25 mouse cellular contexts compared by ENCODE assay signal in genomic region chr5:136300880-136301279, GRCm38 (mm10). TPM values are rescaled to one million over a fixed set of nuclear protein-coding genes. Genes with fewer than 3 reads are reported as not detected.
DNase-seq lines count a peak whose midpoint lies in the region; ATAC-seq and TF ChIP-seq lines count a peak whose summit lies in the region.
"Had no signal": no experiment of that assay in that cellular context is flagged by ENCODE, and none has a peak within 500 bp of the region (broad histone marks: within the 10 kb centered on the region; RNA-seq: fewer than 3 reads in every experiment).

No protein-coding gene starts in this region.

- TF ChIP-seq EP300 in stomach, postnatal 0 days (optimal IDR thresholded peaks at IDR 0.05): no peak

- 83% methylated on average over 6 of the region's 6 CpGs for WGBS in embryonic facial prominence, embryonic 14.5 days
- 89% methylated on average over 6 of the region's 6 CpGs for WGBS in embryonic facial prominence, embryonic 10.5 days
- WGBS in kidney, embryonic 16.5 days: 95% methylated on average over 6 of the region's 6 CpGs
- WGBS in stomach, postnatal 0 days: 87% methylated on average over 6 of the region's 6 CpGs

- no peak for TF ChIP-seq POLR2A in testis, adult 2 months (IDR thresholded peaks at IDR 0.05; ENCODE audit: control insufficient read depth, low read depth, low read length)
- no peak for TF ChIP-seq POLR2A in myocyte (IDR thresholded peaks at IDR 0.05; ENCODE audit: insufficient read length, low read depth)

- peak; percentile 68 for DNase-seq in embryonic facial prominence, embryonic 14.5 days (ENCODE audit: low spot score)
- DNase-seq in embryonic facial prominence, embryonic 10.5 days (ENCODE audit: low spot score): no peak
- no peak for DNase-seq in testis, postnatal 14 days (ENCODE audit: low spot score)
- DNase-seq in stomach, postnatal 0 days (ENCODE audit: low spot score): no peak
- DNase-seq: adrenal gland, postnatal 10 days; adrenal gland, postnatal 36 days; cerebellum, adult 18-20 months; cerebellum, adult 9-10 months; cerebellum, postnatal 14 days; gastrocnemius, postnatal 10 days; gastrocnemius, postnatal 36 days; heart, adult 2 months; heart, postnatal 14 days; heart, postnatal 4 days had no signal

- peaks cover 40% of the 10 kb centered on the region; the same call in 1 of the 2 replicates for H3K36me3 ChIP-seq in embryonic facial prominence, embryonic 14.5 days (ENCODE audit: control insufficient read depth, insufficient read depth, low read length)
- peaks cover 98% of the 10 kb centered on the region for H3K36me3 ChIP-seq in embryonic facial prominence, embryonic 10.5 days (replicated peaks)
- H3K36me3 ChIP-seq in testis, adult 2 months (ENCODE audit: control insufficient read depth, insufficient read depth, low read length): peaks cover 1% of the 10 kb centered on the region
- H3K36me3 ChIP-seq in myocyte (ENCODE audit: control insufficient read depth, insufficient read depth): peaks cover 14% of the 10 kb centered on the region
- peaks cover 57% of the 10 kb centered on the region for H3K36me3 ChIP-seq in kidney, embryonic 16.5 days (ENCODE audit: insufficient read depth, low read length)
- peaks cover 7% of the 10 kb centered on the region; the same call in 1 of the 2 replicates for H3K36me3 ChIP-seq in stomach, postnatal 0 days (ENCODE audit: control insufficient read depth, insufficient read depth, low read length)

- no peak overlapping the region for H3K4me2 ChIP-seq in embryonic facial prominence, embryonic 14.5 days (ENCODE audit: low read depth, low read length)
- H3K4me2 ChIP-seq in myocyte (ENCODE audit: low read depth): no peak overlapping the region
- no peak overlapping the region for H3K4me2 ChIP-seq in kidney, embryonic 16.5 days (replicated peaks; ENCODE audit: low read depth, low read length)
- H3K4me2 ChIP-seq in stomach, postnatal 0 days (replicated peaks; ENCODE audit: low read depth): no peak overlapping the region
- H3K4me2 ChIP-seq: embryonic facial prominence, embryonic 12.5 days; forebrain, embryonic 13.5 days; heart, embryonic 13.5 days; hindbrain, embryonic 14.5 days had no signal

- no peaks in the 10 kb centered on the region for H3K79me2 ChIP-seq in myocyte (ENCODE audit: control insufficient read depth, insufficient read depth)

- peak; percentile 84; the same call in 1 of the 2 replicates for ATAC-seq in embryonic facial prominence, embryonic 14.5 days (ENCODE audit: low read depth)
- ATAC-seq in kidney, embryonic 16.5 days (ENCODE audit: low FRiP score, low TSS enrichment): no peak
- no peak for ATAC-seq in stomach, postnatal 0 days (ENCODE audit: low FRiP score, low TSS enrichment)
- ATAC-seq: forebrain, embryonic 13.5 days; forebrain, embryonic 16.5 days; Patski had no signal

- H3K9ac ChIP-seq in embryonic facial prominence, embryonic 14.5 days (ENCODE audit: low read depth, low read length): no peak overlapping the region
- H3K9ac ChIP-seq in kidney, embryonic 16.5 days (replicated peaks; ENCODE audit: low read length): no peak overlapping the region
- H3K9ac ChIP-seq in stomach, postnatal 0 days (ENCODE audit: low read length): no peak overlapping the region
- H3K9ac ChIP-seq: embryonic facial prominence, embryonic 12.5 days; forebrain, embryonic 13.5 days; heart, embryonic 13.5 days; hindbrain, embryonic 14.5 days had no signal

- no peak overlapping the region for H3K27ac ChIP-seq in embryonic facial prominence, embryonic 14.5 days (replicated peaks; ENCODE audit: low read depth, low read length)
- H3K27ac ChIP-seq in embryonic facial prominence, embryonic 10.5 days (replicated peaks): no peak overlapping the region
- H3K27ac ChIP-seq in testis, adult 2 months (ENCODE audit: control insufficient read depth, insufficient read depth, low read depth, low read length): no peak overlapping the region
- H3K27ac ChIP-seq in kidney, embryonic 16.5 days (ENCODE audit: low read length): no peak overlapping the region
- no peak overlapping the region for H3K27ac ChIP-seq in stomach, postnatal 0 days (replicated peaks)
- H3K27ac ChIP-seq: embryonic facial prominence, embryonic 12.5 days; forebrain, embryonic 10.5 days; forebrain, embryonic 13.5 days; heart, adult 2 months; heart, embryonic 10.5 days; heart, embryonic 13.5 days; hindbrain, embryonic 14.5 days had no signal

- no peaks in the 10 kb centered on the region for H3K9me3 ChIP-seq in embryonic facial prominence, embryonic 14.5 days (ENCODE audit: control insufficient read depth, low read length)
- no peaks in the 10 kb centered on the region for H3K9me3 ChIP-seq in embryonic facial prominence, embryonic 10.5 days
- H3K9me3 ChIP-seq in kidney, embryonic 16.5 days (ENCODE audit: low read length): no peaks in the 10 kb centered on the region
- H3K9me3 ChIP-seq in stomach, postnatal 0 days (ENCODE audit: control insufficient read depth, low read length): no peaks in the 10 kb centered on the region
- H3K9me3 ChIP-seq: embryonic facial prominence, embryonic 12.5 days; forebrain, embryonic 10.5 days; forebrain, embryonic 13.5 days; heart, embryonic 10.5 days; heart, embryonic 13.5 days had no signal

- H3K4me3 ChIP-seq in embryonic facial prominence, embryonic 14.5 days (ENCODE audit: low read depth, low read length): no peak overlapping the region
- H3K4me3 ChIP-seq in embryonic facial prominence, embryonic 10.5 days: no peak overlapping the region
- H3K4me3 ChIP-seq in testis, adult 2 months (ENCODE audit: control insufficient read depth, low read depth, low read length): peak overlapping the region; percentile 65
- no peak overlapping the region for H3K4me3 ChIP-seq in myocyte
- no peak overlapping the region for H3K4me3 ChIP-seq in kidney, embryonic 16.5 days (ENCODE audit: low read length)
- H3K4me3 ChIP-seq in stomach, postnatal 0 days (ENCODE audit: low read depth, low read length): no peak overlapping the region
- H3K4me3 ChIP-seq: embryonic facial prominence, embryonic 12.5 days; forebrain, embryonic 10.5 days; forebrain, embryonic 13.5 days; heart, adult 2 months; heart, embryonic 10.5 days; heart, embryonic 13.5 days had no signal

- no peaks in the 10 kb centered on the region for H3K4me1 ChIP-seq in embryonic facial prominence, embryonic 14.5 days (ENCODE audit: control insufficient read depth, insufficient read depth, low read length)
- H3K4me1 ChIP-seq in embryonic facial prominence, embryonic 10.5 days: no peaks in the 10 kb centered on the region
- H3K4me1 ChIP-seq in testis, adult 2 months (ENCODE audit: control insufficient read depth, insufficient read depth, low read length): no peaks in the 10 kb centered on the region
- no peaks in the 10 kb centered on the region for H3K4me1 ChIP-seq in kidney, embryonic 16.5 days (ENCODE audit: insufficient read depth, low read length)
- H3K4me1 ChIP-seq in stomach, postnatal 0 days (replicated peaks; ENCODE audit: control insufficient read depth, insufficient read depth): no peaks in the 10 kb centered on the region
- H3K4me1 ChIP-seq: embryonic facial prominence, embryonic 12.5 days; forebrain, embryonic 10.5 days; heart, embryonic 10.5 days; heart, embryonic 13.5 days had no signal

- H3K27me3 ChIP-seq in embryonic facial prominence, embryonic 14.5 days (replicated peaks; ENCODE audit: control insufficient read depth, insufficient read depth, low read length): no peaks in the 10 kb centered on the region
- H3K27me3 ChIP-seq in embryonic facial prominence, embryonic 10.5 days (replicated peaks; ENCODE audit: low read depth, poor library complexity, severe bottlenecking): no peaks in the 10 kb centered on the region
- H3K27me3 ChIP-seq in testis, adult 2 months (ENCODE audit: control insufficient read depth, insufficient read depth, low read length): no peaks in the 10 kb centered on the region
- no peaks in the 10 kb centered on the region for H3K27me3 ChIP-seq in myocyte (ENCODE audit: control insufficient read depth, insufficient read depth, insufficient read length)
- no peaks in the 10 kb centered on the region for H3K27me3 ChIP-seq in kidney, embryonic 16.5 days (ENCODE audit: insufficient read depth, low read length)
- no peaks in the 10 kb centered on the region for H3K27me3 ChIP-seq in stomach, postnatal 0 days (ENCODE audit: control insufficient read depth, insufficient read depth, low read length)
- H3K27me3 ChIP-seq: embryonic facial prominence, embryonic 12.5 days; forebrain, embryonic 13.5 days; heart, embryonic 13.5 days; Patski had no signal

- no peak for TF ChIP-seq CTCF in testis, adult 2 months (IDR thresholded peaks at IDR 0.05; ENCODE audit: control insufficient read depth, insufficient read depth, insufficient replicate concordance, low read depth, low read length)
- TF ChIP-seq CTCF in stomach, postnatal 0 days (IDR thresholded peaks at IDR 0.05; ENCODE audit: low read depth): no peak

- H3ac ChIP-seq in myocyte (ENCODE audit: control insufficient read depth, insufficient read length): no peak overlapping the region

TF ChIP-seq in myocyte, 11 proteins besides CTCF, POLR2A, EP300 and RAD21:
- TF ChIP-seq MYOD1 (IDR thresholded peaks at IDR 0.05; ENCODE audit: control insufficient read depth in 1 of 3, insufficient read length in 2 of 3, low read depth in 2 of 3) (peak; percentile 88 to 99 (median 97)), MAX (IDR thresholded peaks at IDR 0.05; ENCODE audit: low read depth) (no peak), TCF12 (IDR thresholded peaks at IDR 0.05; ENCODE audit: insufficient read depth, poor library complexity, severe bottlenecking) (peak; percentile 85), SRF (IDR thresholded peaks at IDR 0.05; ENCODE audit: control insufficient read depth, insufficient read length, low read depth) (no peak), TCF3 (IDR thresholded peaks at IDR 0.05; ENCODE audit: insufficient read length, low read depth) (peak; percentile 82), USF1 (IDR thresholded peaks at IDR 0.05; ENCODE audit: low read depth) (no peak), MYOG (IDR thresholded peaks at IDR 0.05; ENCODE audit: control insufficient read depth in 1 of 3, insufficient read depth in 1 of 3, insufficient read length in 2 of 3, low read depth in 2 of 3) (peak; percentile 86 to 98 (median 98))

RNA-seq across cellular contexts. Expression of gene Sh2b2, which starts 54.5 kb away (rescaled TPM):
- 10.2 and 10.3 TPM in 2 replicates for polyA plus RNA-seq in embryonic facial prominence, embryonic 14.5 days (2014; fragmentation: Nextera tagmentation; extraction: Ambion mirVana)
- polyA plus RNA-seq in embryonic facial prominence, embryonic 10.5 days (2016; fragmentation: Nextera tagmentation; extraction: Ambion mirVana): 14.1 and 17.0 TPM in 2 replicates
- polyA plus RNA-seq in testis, adult 2 months (2012; rRNA removed): 2.0 and 2.3 TPM in 2 replicates
- polyA plus RNA-seq in myocyte (2012; fragmentation: generic; extraction: Trizol): 7.7 TPM
- 5.0 and 5.3 TPM in 2 replicates for polyA plus RNA-seq in kidney, embryonic 16.5 days (2015; fragmentation: Nextera tagmentation; extraction: Ambion mirVana)
- 0.92 and 1.1 TPM in 2 replicates for polyA plus RNA-seq in stomach, postnatal 0 days (2015; fragmentation: Nextera tagmentation; extraction: Ambion mirVana)
